Mouse (Mus musculus): Measurements from ENCODE around the gene Chst11. TPM values are rescaled to one million over a fixed set of nuclear protein-coding genes. Genes with fewer than 3 reads are reported as not detected.
A peak's percentile ranks its signal among the peaks of the same experiment; 100 is the strongest.

The Chst11 gene
- total and polyA plus RNA-seq, 2 experiments: 0.09 to 0.16 TPM

DNA sequence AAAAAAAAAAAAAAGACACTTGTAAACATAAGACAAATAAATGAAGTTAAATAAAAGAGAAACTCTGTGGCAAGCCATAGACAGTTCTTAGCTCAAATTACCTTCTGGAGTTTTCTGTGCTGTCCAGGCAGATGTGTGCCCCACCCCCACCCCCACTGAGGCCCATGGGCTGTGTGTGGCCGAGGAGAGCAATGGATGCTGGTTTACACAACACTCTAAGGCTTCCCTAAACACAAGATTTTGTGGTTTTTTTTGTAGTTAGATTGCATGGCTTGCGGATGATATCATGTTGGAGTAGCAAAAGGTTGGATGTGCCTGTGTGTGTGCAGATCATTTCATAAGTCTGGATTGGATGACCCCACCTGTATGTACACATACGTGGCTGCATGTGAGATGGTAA is 235.5 kb downstream of the Chst11 start:
- no peaks in the 10 kb centered on the region for H3K27me3 ChIP-seq (ENCODE audit: control insufficient read depth, insufficient read depth, low read length)
- TF ChIP-seq CTCF (IDR thresholded peaks at IDR 0.05; ENCODE audit: low read depth, low read length) (no peak), POLR2A (IDR thresholded peaks at IDR 0.05; ENCODE audit: extremely low read depth, insufficient read depth, low read length) (no peak)
- no peaks in the 10 kb centered on the region for H3K4me1 ChIP-seq (ENCODE audit: control insufficient read depth, insufficient read depth, low read length)
- no peak overlapping the region for H3K27ac ChIP-seq (replicated peaks; ENCODE audit: insufficient read depth, low read depth, low read length)
- H3K9ac ChIP-seq (ENCODE audit: low read depth, low read length): no peak overlapping the region
- DNase-seq (ENCODE audit: extremely low read depth, low read depth, low spot score): no peak
- no peaks in the 10 kb centered on the region for H3K36me3 ChIP-seq (ENCODE audit: control insufficient read depth, insufficient read depth, low read length)
- H3K79me2 ChIP-seq (ENCODE audit: control insufficient read depth, insufficient read depth, low read length): no peaks in the 10 kb centered on the region
- no peak overlapping the region for H3K4me3 ChIP-seq (ENCODE audit: insufficient read depth, low read depth, low read length)
- WGBS: 70% methylated on average over 3 of the region's 3 CpGs

- no peaks in the 10 kb centered on the region for H3K27me3 ChIP-seq (ENCODE audit: control insufficient read depth, insufficient read depth, low read length)
- no peak overlapping the region for H3K4me3 ChIP-seq (ENCODE audit: insufficient read depth, low read depth, low read length)
- no peak overlapping the region for H3K9ac ChIP-seq (ENCODE audit: low read depth, low read length)
- peak; percentile 70 for TF ChIP-seq CTCF (IDR thresholded peaks at IDR 0.05; ENCODE audit: low read depth, low read length)
- no peak for TF ChIP-seq POLR2A (IDR thresholded peaks at IDR 0.05; ENCODE audit: extremely low read depth, insufficient read depth, low read length)
- WGBS: 50% methylated on average over 3 of the region's 3 CpGs
- H3K27ac ChIP-seq (replicated peaks; ENCODE audit: insufficient read depth, low read depth, low read length): no peak overlapping the region
- DNase-seq (ENCODE audit: extremely low read depth, low read depth, low spot score): peak; percentile 19
- H3K4me1 ChIP-seq (ENCODE audit: control insufficient read depth, insufficient read depth, low read length): no peaks in the 10 kb centered on the region
- H3K79me2 ChIP-seq (ENCODE audit: control insufficient read depth, insufficient read depth, low read length): no peaks in the 10 kb centered on the region
- no peaks in the 10 kb centered on the region for H3K36me3 ChIP-seq (ENCODE audit: control insufficient read depth, insufficient read depth, low read length)
Observed at GRCm38 (mm10) chr10:83224999-83225398, 239.7 kb downstream of the Chst11 start.

DNA sequence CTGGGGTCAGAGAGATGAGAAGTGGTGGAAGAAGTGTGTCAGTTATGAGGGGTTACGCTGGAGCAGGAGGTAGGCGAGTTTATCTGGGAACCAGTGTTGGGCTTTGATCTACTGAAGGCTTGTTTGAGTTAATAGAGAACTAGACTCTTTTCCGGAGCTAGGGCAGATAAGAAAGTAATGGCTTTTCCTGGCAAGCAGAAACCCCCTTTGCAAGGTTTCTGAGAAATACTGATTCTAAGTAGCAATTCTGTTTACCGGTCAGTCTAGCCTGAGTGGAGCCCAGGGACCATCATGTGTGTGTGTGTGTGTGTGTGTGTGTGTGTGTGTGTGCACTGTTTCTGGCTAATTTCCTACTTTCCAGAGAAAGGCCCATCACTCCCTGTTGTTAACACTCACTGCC is 243.3 kb downstream of the Chst11 start:
- TF ChIP-seq CTCF (IDR thresholded peaks at IDR 0.05; ENCODE audit: low read depth, low read length) (no peak), POLR2A (IDR thresholded peaks at IDR 0.05; ENCODE audit: extremely low read depth, insufficient read depth, low read length) (no peak)
- Histone ChIP-seq H3K4me3 (ENCODE audit: insufficient read depth, low read depth, low read length) (no peak overlapping the region), H3K4me1 (ENCODE audit: control insufficient read depth, insufficient read depth, low read length) (no peaks in the 10 kb centered on the region), H3K9ac (ENCODE audit: low read depth, low read length) (no peak overlapping the region), H3K27ac (replicated peaks; ENCODE audit: insufficient read depth, low read depth, low read length) (no peak overlapping the region), H3K27me3 (ENCODE audit: control insufficient read depth, insufficient read depth, low read length) (no peaks in the 10 kb centered on the region), H3K79me2 (ENCODE audit: control insufficient read depth, insufficient read depth, low read length) (no peaks in the 10 kb centered on the region), H3K36me3 (ENCODE audit: control insufficient read depth, insufficient read depth, low read length) (peaks cover 11% of the 10 kb centered on the region; the same call in 1 of the 2 replicates)
- WGBS: 43% methylated on average over 4 of the region's 4 CpGs
- DNase-seq (ENCODE audit: extremely low read depth, low read depth, low spot score): no peak

- no peaks in the 10 kb centered on the region for H3K4me1 ChIP-seq (ENCODE audit: control insufficient read depth, insufficient read depth, low read length)
- H3K27me3 ChIP-seq (ENCODE audit: control insufficient read depth, insufficient read depth, low read length): no peaks in the 10 kb centered on the region
- H3K4me3 ChIP-seq (ENCODE audit: insufficient read depth, low read depth, low read length): no peak overlapping the region
- no peak overlapping the region for H3K27ac ChIP-seq (replicated peaks; ENCODE audit: insufficient read depth, low read depth, low read length)
- no peak for DNase-seq (ENCODE audit: extremely low read depth, low read depth, low spot score)
- H3K9ac ChIP-seq (ENCODE audit: low read depth, low read length): no peak overlapping the region
- 70% methylated on average over 3 of the region's 3 CpGs for WGBS
- H3K79me2 ChIP-seq (ENCODE audit: control insufficient read depth, insufficient read depth, low read length): no peaks in the 10 kb centered on the region
- TF ChIP-seq CTCF (IDR thresholded peaks at IDR 0.05; ENCODE audit: low read depth, low read length) (no peak), POLR2A (IDR thresholded peaks at IDR 0.05; ENCODE audit: extremely low read depth, insufficient read depth, low read length) (no peak)
- H3K36me3 ChIP-seq (ENCODE audit: control insufficient read depth, insufficient read depth, low read length): peaks cover 11% of the 10 kb centered on the region; the same call in 1 of the 2 replicates
Observed at GRCm38 (mm10) chr10:83233967-83234366, 248.7 kb downstream of the Chst11 start.

DNA sequence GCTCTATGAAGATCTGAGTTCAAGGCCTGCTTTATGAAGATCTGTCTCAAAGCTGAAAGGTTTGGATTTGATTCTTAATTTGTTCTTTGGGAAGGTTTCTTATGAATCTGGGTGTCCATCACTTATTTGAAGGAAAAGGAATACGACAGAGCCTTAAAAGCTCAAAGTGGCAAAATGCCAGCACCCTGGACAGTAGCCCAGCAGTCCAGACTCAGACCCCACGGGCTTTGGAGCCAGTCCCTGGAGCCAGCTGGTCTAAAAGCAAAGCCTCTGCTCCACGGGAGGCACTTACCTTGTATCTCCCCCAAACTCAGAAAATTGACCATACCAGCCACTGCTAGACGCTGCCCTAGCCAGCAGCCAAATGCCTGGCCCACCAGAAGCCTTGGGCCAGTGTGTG is 249.1 kb downstream of the Chst11 start:
- Histone ChIP-seq H3K9ac (ENCODE audit: low read depth, low read length) (no peak overlapping the region), H3K4me3 (ENCODE audit: insufficient read depth, low read depth, low read length) (no peak overlapping the region), H3K27me3 (ENCODE audit: control insufficient read depth, insufficient read depth, low read length) (no peaks in the 10 kb centered on the region), H3K36me3 (ENCODE audit: control insufficient read depth, insufficient read depth, low read length) (peaks cover 11% of the 10 kb centered on the region; the same call in 1 of the 2 replicates), H3K4me1 (ENCODE audit: control insufficient read depth, insufficient read depth, low read length) (no peaks in the 10 kb centered on the region), H3K79me2 (ENCODE audit: control insufficient read depth, insufficient read depth, low read length) (no peaks in the 10 kb centered on the region), H3K27ac (replicated peaks; ENCODE audit: insufficient read depth, low read depth, low read length) (no peak overlapping the region)
- no peak for DNase-seq (ENCODE audit: extremely low read depth, low read depth, low spot score)
- TF ChIP-seq POLR2A (IDR thresholded peaks at IDR 0.05; ENCODE audit: extremely low read depth, insufficient read depth, low read length): no peak
- TF ChIP-seq CTCF (IDR thresholded peaks at IDR 0.05; ENCODE audit: low read depth, low read length): no peak
- WGBS: 76% methylated on average over 4 of the region's 4 CpGs

GRCm38 (mm10) chr10:83242106-83242686 is 256.9 kb downstream of the Chst11 start:
- Histone ChIP-seq H3K9ac (ENCODE audit: low read depth, low read length) (no peak overlapping the region), H3K27me3 (ENCODE audit: control insufficient read depth, insufficient read depth, low read length) (no peaks in the 10 kb centered on the region), H3K4me3 (ENCODE audit: insufficient read depth, low read depth, low read length) (no peak overlapping the region), H3K36me3 (ENCODE audit: control insufficient read depth, insufficient read depth, low read length) (no peaks in the 10 kb centered on the region), H3K79me2 (ENCODE audit: control insufficient read depth, insufficient read depth, low read length) (no peaks in the 10 kb centered on the region), H3K27ac (replicated peaks; ENCODE audit: insufficient read depth, low read depth, low read length) (no peak overlapping the region), H3K4me1 (ENCODE audit: control insufficient read depth, insufficient read depth, low read length) (peaks cover 2% of the 10 kb centered on the region)
- no peak for DNase-seq (ENCODE audit: extremely low read depth, low read depth, low spot score)
- 59% methylated on average over 11 of the region's 11 CpGs for WGBS
- no peak for TF ChIP-seq CTCF (IDR thresholded peaks at IDR 0.05; ENCODE audit: low read depth, low read length)

Data from liver, adult 2 months (tissue).